Mouse (Mus musculus) layer of hippocampus, adult 9-10 months (tissue): ENCODE measurements around the gene Bnip1.

ENCODE experiments used
- DNase-seq: peaks from one replicate; pipeline ENCODE4 v3.0.0; 2022; ENCODE audit warnings: low spot score

Gene Bnip1

GRCm38 (mm10) chr17:26793068-26793765 is 12.4 kb downstream of the Bnip1 start:
- no peak for DNase-seq

GRCm38 (mm10) chr17:26794744-26795143 is 13.9 kb downstream of the Bnip1 start:
- no peak for DNase-seq

- DNase-seq = no peak
These were observed 14.5 kb downstream of the Bnip1 start for GRCm38 (mm10) chr17:26795386-26795785.

DNA sequence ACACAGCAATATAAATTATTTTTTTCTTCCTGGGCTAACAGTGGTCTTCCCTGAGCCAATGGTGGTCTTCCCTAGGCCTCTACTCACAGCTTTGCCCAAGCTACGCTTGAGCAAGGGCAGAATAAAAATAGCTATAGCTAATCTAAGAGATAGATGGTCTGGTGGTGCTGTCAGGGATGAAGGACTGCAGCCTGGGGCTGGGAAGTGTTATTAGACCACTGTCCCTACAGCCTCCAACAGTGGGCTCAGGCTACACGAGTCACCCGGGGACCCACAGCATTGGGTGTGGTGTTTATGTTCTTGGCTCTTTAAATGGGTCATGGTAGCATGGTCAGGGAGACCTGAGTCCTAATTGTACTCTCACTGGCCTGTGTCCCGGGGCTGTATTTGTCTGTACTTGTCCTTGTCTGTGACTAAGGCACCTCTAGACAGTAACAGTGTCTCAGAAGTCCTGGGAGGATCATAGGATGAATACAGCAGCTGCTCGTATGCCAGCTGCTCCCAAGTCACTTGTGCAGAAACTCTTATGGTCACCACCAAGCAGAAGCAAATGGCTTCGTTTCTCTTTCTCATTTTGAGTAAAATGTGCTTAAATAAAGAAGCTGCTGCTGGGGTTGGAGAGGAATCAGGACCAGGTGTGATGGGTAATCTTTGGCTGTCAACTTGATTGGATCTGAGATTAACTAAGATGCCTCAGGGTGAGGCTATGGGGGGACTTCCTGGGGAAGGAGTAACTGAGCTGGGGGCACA is 16.7 kb downstream of the Bnip1 start:
- no peak for DNase-seq

- no peak for DNase-seq
These were observed 22.0 kb downstream of the Bnip1 start for GRCm38 (mm10) chr17:26802886-26803285.

- DNase-seq = no peak
These were observed 31.7 kb downstream of the Bnip1 start for GRCm38 (mm10) chr17:26812607-26813006.

GRCm38 (mm10) chr17:26813497-26813896 is 32.6 kb downstream of the Bnip1 start:
- no peak for DNase-seq

DNA sequence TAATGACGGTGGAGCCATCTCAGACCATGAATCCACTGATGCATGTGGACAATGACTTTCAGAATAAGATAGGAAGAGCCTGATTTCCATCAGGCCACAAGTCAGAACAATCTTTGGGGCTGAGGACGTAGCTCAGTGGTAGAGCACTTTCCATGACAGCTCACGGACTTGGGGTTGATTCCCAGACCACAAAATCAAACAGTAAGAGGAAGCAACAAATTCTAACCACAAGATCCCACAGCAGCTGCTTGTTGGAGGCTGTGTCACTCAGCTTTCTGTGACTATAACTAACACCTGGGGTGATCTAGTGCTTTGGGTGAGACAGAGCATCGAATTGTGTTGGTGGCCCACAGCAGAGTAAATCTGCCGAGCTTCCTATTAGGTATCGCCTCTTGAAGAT is 35.9 kb downstream of the Bnip1 start:
- no peak for DNase-seq

DNA sequence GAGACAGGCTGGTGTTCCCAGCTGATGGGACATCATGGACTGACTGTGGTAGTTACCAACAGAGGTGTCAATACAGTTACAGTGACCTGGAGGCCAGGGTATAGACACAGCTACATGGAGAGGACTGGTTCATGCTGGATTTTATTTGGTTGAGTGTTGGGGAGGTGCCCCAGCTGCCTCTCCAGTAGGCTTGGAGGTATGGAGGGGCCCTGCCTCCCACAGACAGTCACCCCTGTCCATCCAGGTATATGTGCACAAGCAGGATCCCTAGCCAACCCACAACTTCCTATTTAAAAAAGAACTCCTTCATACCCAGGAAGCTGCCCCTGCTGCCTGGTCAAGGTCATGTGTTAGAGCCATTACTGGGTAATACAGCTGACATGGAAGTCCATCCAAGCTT is 36.9 kb downstream of the Bnip1 start:
- DNase-seq = no peak

DNA sequence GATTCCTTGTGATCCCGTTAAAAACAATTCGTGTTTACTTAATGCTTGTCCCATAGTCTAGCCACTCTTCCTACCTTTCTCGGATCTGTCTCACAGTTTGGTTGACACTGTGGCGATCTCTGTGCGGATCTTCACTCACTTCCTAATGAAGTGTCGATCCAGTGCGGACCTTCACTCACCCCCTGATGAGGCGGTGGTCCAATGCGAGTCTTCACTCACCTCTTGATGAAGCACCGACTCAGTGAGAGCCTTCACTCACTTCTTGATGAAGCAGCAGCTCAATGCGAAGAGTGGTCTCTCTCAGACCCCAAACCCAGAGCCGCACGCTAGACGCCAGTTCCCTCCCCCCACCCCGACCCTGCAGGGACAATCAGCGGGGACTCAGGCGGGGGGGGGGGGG is 45.3 kb downstream of the Bnip1 start:
- DNase-seq = no peak

DNA sequence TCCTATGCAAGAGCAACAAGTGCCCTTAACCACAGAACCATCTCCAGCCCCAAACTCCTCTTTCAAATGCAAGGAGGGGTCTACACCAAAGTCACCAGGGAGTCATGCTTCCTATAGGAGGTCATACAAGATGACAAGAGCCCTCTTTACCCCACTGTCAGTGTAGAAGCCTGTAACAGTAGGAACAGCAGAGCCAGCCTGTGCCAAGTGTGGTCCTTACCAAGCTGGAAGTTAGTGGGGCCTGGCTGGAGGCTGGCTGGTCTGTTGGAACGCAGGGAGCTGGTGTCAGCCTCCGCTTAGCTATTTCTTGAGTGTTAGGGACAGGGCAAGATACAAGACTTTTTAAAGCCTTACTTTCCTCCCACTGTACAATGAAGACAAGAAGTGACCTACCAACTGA is 52.9 kb downstream of the Bnip1 start:
- no peak for DNase-seq

DNA sequence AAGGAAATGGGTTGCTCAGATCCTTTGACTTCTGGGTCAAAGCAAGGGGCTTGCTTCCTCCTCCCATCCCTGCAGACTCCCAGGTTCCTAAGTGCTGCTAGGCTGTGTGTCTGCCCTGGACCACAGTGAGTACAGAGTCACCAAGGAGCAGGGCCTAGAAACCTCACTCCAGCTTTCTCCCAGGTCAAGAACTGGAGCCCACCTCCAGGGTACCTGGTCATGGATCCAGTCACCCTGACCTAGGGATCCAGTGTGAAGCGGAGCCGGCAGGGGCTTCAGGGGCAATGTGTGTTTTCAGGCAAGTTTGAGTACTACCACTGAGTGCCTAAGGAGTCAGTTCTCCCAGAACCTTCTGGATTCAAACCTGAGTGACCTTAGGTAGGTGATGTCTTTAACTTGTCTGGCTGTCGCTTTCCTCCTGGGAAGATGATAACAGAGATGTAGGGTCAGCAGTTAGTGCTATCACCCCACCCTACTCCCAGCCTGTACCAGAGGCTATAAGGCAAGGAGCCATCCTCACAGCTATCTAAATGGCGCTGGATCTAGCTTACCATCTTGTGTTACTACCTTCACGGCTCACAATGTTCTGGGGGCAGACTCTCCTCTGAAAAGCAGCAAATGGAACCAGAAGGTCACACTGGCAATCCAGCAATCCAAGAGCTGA is 53.6 kb downstream of the Bnip1 start:
- no peak for DNase-seq

DNA sequence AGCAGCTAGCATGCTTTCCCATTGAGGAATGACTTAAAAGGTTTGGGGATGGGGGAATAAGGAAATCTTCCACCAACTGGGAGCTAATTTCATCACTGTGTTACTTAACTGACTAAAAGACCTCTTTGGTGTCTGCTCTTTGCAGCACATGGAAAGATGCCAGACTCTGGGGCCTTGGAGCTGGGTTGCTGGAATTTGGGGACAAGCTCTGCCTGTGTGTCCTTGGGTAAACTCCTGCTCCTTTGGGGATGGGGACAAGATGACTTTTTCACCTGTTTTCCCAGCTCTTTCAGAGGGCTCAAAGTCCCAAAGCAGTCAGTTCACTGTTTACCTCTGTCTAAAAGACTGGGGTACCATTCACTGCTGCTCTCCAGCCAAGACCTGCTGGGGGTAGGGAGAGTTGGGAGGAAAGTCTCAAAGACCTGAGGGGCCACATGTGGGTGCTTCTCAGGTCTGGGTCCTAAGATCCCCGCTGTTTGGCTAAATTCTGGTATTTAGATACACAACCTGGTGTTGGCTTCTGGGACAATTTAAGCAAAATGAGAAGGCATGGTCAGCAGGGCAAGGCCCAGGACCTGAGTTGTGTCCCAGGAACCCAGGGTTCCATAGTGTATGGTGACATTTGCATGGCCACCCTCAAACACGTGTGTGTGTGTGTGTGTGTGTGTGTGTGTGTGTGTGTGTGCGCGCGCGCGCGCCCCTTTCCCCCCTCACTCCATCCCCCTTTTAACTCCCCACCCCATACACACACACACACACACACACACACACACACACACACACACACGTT is 54.3 kb downstream of the Bnip1 start:
- DNase-seq = no peak

DNA sequence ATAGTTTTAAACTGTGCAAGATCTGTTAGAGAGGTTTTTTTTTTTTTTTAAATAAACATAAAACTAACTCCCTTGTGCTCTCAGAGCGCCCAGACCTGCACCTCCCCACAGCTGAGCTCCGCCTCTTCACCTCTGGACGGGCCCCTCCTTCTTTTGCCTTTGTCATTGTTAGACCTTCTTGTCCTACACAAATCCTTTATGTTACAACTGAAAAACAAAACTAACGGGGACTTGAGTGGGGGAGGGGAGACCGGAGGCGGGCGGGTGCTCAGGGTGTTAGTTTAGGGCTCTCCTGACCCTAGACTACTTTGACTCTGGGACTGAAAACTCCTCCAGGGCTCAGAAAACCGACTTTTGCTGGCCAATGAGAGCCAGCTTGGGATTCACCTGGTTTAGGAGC is 55.1 kb downstream of the Bnip1 start:
- DNase-seq = no peak

- no peak for DNase-seq
These were observed 55.5 kb downstream of the Bnip1 start for GRCm38 (mm10) chr17:26836377-26836776.

- DNase-seq = no peak
These were observed 56.1 kb downstream of the Bnip1 start for GRCm38 (mm10) chr17:26836786-26837545.

GRCm38 (mm10) chr17:26837546-26837985 is 56.7 kb downstream of the Bnip1 start:
- no peak for DNase-seq

DNA sequence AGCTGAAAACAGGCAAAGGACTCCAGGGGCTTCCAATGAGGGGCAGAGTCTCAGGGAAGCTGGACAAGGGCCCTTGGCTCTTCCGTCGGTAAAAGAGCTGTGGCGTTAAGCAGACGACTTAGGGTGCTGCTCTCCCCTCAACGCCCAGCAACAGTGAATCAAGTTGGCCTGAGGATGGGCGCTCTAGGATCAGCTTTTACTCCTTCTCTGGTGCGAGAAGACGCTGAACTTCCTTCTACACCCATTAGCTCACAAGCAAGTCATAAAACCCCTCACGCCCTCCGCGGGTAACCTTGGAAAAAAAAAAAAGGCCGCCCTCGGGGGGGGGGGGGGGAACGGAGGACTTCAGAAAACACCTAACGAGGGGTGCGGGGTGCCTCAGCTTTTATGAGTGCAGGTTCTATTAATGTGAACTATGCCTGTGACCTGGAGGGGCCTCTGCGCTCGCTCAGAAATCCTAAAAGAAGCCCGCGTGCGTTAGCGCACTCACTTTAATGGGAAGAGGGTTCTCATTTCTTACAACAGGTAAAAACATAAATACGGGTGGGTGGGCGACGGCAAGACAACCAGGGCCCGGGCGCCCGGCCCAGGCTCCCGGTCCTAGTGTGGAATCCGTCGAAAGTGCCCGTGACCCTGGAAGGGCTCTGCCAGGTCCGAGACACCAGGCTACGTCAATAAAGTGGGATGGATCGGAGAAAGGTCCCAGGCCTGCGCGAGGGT is 57.5 kb downstream of the Bnip1 start:
- DNase-seq = no peak

DNA sequence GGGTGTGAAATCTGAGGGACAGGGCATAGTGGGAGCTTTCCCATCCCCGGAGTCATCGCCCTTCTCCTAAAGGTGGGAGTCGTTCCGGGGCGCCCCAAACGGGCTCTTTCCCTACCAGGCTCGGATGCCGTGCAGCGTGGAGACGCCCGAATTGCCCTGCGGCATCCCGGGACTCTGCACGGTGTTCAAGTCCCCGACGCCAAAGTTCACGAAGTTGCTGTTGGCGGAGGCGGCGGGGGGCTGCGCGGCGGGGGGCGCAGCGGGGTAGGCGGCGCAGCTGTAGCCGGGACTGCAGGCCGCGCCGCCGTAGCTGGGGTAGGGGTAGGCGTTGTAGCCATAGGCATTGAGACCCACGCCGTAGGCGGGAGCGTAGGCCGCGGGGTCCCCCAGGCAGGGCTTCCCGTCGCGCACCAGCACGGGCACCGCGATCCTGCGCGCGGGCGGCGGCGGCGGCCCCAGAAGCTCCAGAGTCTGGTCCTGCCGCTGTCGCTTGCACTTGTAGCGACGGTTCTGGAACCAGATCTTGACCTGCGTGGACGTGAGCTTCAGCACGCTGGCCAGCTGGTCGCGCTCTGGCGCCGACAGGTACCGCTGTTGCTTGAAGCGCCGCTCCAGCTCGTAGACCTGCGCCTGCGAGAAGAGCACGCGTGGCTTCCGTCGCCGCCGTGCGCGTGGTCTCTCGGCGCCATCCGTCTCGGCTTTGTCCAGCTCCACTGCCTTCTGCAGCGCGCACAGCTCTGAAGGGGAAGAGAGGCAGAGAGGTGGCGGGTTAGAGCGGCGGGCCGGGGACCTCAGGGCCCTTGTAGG is 58.2 kb downstream of the Bnip1 start:
- no peak for DNase-seq
